Mouse (Mus musculus): ENCODE data around the gene Srpk2. TPM values are rescaled to one million over a fixed set of nuclear protein-coding genes. Genes with fewer than 3 reads are reported as not detected.
A peak's percentile ranks its signal among the peaks of the same experiment; 100 is the strongest.
"Not testable (repeated sequence)": the region's sequence is repeated elsewhere in the genome, so short reads cannot be mapped to it uniquely, and the experiment has no call there.

Gene Srpk2
- polyA plus RNA-seq (2011; ENCODE audit: insufficient read depth, insufficient read length, low replicate concordance, missing spikeins) = 8.9 and 22.8 TPM in 2 replicates

DNA sequence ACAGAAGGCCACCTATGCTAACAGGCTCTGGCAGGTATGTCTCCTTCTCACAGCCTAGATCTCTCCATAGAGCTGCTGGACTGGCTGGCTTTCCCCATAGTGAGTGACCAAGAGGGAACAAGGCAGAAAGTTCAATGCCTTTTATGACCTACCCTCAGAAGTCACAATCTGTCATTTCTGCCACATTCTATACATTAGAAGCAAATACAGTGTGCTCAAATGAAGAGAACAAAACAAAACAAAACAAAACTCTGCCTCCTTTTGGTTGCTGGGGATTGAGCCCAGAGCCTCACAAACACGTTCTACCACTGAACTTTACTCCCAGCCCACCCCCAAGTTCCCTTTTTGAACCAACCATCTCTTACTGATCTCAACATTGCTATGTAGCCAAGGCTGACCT, at the start of gene Srpk2:
Srpk2 (minus strand) TSS at position 101 of the 400 bp plus-strand sequence.
- H3K4me3 ChIP-seq (replicated peaks; ENCODE audit: control insufficient read depth, low read depth, low read length) = no peak within 1 kb of the TSS
- H3K4me1 ChIP-seq (ENCODE audit: control insufficient read depth, insufficient read depth, low read length) = no peaks in the 10 kb centered on the region
- H3K27ac ChIP-seq (ENCODE audit: control insufficient read depth, insufficient read depth, low read depth, low read length, poor library complexity) = no peak within 1 kb of the TSS
- no peak for TF ChIP-seq POLR2A (IDR thresholded peaks at IDR 0.05; ENCODE audit: borderline replicate concordance, control insufficient read depth, low read depth, low read length)
- TF ChIP-seq CTCF (IDR thresholded peaks at IDR 0.05; ENCODE audit: control insufficient read depth, insufficient read depth, low read length) = no peak
- 45% methylated on average over 1 of the region's 1 CpGs for WGBS

DNA sequence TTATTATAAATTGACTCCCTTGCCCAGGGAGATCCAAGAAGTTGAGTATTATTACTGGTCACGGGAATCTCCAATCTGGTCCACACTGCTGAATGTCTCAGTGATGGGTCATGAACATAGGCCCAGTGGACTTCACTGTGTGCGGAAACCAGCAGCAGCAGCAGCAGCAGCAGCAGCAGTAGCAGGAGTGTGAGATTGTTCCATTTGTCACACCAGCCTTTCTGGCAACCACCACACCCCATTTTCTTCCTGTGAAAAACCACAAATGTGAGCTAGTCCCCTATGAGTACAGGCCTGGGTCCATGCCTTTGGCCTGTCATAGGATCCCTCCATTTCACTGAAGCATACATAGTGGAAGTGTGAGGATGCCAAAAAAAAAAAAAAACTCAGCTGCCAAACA, 37.5 kb upstream of the Srpk2 start:
- TF ChIP-seq POLR2A (IDR thresholded peaks at IDR 0.05; ENCODE audit: borderline replicate concordance, control insufficient read depth, low read depth, low read length) (no peak), CTCF (IDR thresholded peaks at IDR 0.05; ENCODE audit: control insufficient read depth, insufficient read depth, low read length) (no peak)
- 82% methylated on average over 2 of the region's 2 CpGs for WGBS
- H3K27ac ChIP-seq (ENCODE audit: control insufficient read depth, insufficient read depth, low read depth, low read length, poor library complexity) = no peak overlapping the region
- H3K4me3 ChIP-seq (replicated peaks; ENCODE audit: control insufficient read depth, low read depth, low read length) = no peak overlapping the region
- no peaks in the 10 kb centered on the region; the same call in 1 of the 2 replicates for H3K4me1 ChIP-seq (ENCODE audit: control insufficient read depth, insufficient read depth, low read length)

DNA sequence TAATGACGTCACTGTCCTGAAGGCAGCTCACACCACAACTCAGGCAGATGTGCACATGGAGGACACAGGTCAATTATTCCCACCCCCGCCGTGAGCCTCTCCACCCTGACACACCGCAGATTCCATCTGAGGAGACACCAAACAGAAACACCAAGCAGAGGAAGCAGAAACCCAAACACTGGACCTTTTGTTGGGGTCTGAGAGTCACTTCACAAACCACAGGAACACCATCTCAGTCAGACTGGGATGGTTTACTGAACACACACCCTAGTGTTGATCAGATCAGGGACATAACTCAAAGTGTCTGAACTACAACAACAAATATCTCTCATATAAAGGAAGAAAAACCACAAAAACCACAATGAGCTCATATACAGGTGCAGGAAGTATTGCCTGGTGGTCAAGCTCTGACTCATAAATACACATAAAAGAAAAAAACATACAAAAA, 34.5 kb upstream of the Srpk2 start:
- no peak overlapping the region for H3K27ac ChIP-seq (ENCODE audit: control insufficient read depth, insufficient read depth, low read depth, low read length, poor library complexity)
- no peaks in the 10 kb centered on the region; the same call in 1 of the 2 replicates for H3K4me1 ChIP-seq (ENCODE audit: control insufficient read depth, insufficient read depth, low read length)
- WGBS = 48% methylated on average over 4 of the region's 4 CpGs
- H3K4me3 ChIP-seq (replicated peaks; ENCODE audit: control insufficient read depth, low read depth, low read length) = no peak overlapping the region
- TF ChIP-seq CTCF (IDR thresholded peaks at IDR 0.05; ENCODE audit: control insufficient read depth, insufficient read depth, low read length) = no peak
- TF ChIP-seq POLR2A (IDR thresholded peaks at IDR 0.05; ENCODE audit: borderline replicate concordance, control insufficient read depth, low read depth, low read length) = no peak

DNA sequence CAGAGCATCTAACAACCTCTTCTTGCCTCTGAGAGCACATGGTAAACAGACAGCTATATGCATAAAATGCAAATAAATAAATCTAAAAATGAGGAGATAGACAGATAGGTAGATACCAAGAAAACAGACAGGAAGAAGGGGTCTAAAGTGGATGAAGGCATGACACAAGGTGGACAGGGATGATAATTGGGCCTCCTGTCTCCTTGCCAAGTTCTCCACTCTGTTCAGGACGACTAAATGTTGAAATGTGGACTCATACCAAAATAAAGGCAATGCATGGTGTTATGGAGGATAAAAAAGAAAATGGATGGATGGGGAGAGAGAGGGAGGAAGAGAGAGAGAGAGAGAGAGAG, 33.7 kb upstream of the Srpk2 start:
- no peaks in the 10 kb centered on the region; the same call in 1 of the 2 replicates for H3K4me1 ChIP-seq (ENCODE audit: control insufficient read depth, insufficient read depth, low read length)
- no peak overlapping the region for H3K27ac ChIP-seq (ENCODE audit: control insufficient read depth, insufficient read depth, low read depth, low read length, poor library complexity)
- TF ChIP-seq CTCF (IDR thresholded peaks at IDR 0.05; ENCODE audit: control insufficient read depth, insufficient read depth, low read length) (no peak), POLR2A (IDR thresholded peaks at IDR 0.05; ENCODE audit: borderline replicate concordance, control insufficient read depth, low read depth, low read length) (no peak)
- no peak overlapping the region for H3K4me3 ChIP-seq (replicated peaks; ENCODE audit: control insufficient read depth, low read depth, low read length)
- WGBS = 50% methylated on average over 1 of the region's 1 CpGs

DNA sequence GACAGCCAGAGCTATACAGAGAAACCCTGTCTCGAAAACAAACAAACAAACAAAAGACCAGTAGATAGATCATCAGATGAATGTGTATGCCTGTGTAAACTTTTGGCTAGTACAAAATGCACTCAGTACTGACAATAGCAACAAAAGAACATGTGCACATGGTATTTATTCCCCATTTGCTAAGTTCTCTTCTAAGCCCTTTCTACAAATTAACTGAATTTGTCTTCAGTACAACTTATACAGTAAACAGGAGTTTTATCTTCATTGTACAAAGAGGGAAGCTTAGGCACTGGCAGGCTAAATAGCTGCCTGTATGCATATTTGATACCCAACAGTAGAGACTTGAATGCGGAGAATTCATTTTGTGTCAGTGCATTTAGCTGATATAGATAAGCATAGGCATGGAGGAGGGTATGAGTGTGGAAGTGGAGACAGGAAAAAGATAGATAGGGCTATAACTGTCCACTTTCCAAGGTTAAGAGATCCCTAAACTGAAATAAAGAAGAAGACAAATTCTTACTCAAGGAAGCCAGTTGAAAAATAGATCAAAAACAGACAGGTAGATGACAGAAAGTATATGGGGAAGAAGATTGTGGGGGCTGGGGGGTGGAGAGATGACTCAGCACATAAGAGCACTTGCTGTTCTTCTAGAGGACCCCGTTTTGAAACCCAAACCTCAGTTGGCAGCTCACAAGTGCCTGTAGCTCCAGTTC, 33.2 kb upstream of the Srpk2 start:
- WGBS = 63% methylated on average over 3 of the region's 3 CpGs
- TF ChIP-seq POLR2A (IDR thresholded peaks at IDR 0.05; ENCODE audit: borderline replicate concordance, control insufficient read depth, low read depth, low read length) = no peak
- no peak for TF ChIP-seq CTCF (IDR thresholded peaks at IDR 0.05; ENCODE audit: control insufficient read depth, insufficient read depth, low read length)
- Histone ChIP-seq H3K4me3 (replicated peaks; ENCODE audit: control insufficient read depth, low read depth, low read length) (no peak overlapping the region), H3K27ac (ENCODE audit: control insufficient read depth, insufficient read depth, low read depth, low read length, poor library complexity) (no peak overlapping the region), H3K4me1 (ENCODE audit: control insufficient read depth, insufficient read depth, low read length) (no peaks in the 10 kb centered on the region; the same call in 1 of the 2 replicates)

DNA sequence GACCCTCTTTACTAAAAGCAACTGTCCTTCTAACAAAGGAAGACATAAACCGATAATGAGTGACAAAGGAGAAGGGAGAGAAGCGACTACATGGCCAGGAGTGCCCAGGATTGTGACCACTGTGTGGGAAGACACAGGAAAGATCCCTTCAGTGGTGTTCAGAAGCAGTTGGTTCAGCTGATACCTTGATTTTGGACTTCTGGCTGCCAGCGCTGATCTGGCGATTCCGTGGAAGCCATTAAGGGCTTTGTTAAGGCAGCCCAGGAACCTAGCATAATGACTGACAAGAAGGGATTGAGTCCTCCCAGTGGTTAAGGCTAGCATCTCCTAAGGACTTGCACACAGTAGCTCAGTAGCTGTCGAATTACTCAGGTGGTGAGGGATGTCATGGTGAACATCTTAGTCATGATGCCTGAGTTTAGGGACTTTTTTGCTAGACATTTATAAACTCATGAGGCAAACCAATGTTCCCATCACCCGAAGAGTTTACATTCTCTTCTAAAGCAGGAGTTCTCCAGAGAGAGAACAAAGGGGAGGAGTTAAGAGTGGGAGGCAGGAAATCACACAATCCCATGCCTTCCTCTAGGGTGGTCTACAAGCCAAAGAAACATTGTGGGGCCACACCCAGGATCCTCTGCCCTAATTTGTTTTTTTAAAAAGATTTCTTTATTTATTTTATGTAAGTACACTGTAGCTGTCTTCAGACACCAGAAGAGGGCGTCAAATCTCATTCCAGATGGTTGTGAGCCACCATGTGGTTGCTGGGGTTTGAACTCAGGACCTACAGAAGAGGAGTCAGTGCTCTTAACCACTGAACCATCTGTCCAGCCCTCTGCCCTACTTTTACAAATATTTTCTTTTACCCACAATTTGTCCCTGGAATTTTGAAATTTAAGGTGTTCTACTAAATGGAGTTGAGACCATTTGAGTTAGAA, 29.3 kb upstream of the Srpk2 start:
- Histone ChIP-seq H3K4me3 (replicated peaks; ENCODE audit: control insufficient read depth, low read depth, low read length) (no peak overlapping the region), H3K27ac (ENCODE audit: control insufficient read depth, insufficient read depth, low read depth, low read length, poor library complexity) (no peak overlapping the region), H3K4me1 (ENCODE audit: control insufficient read depth, insufficient read depth, low read length) (no peaks in the 10 kb centered on the region; the same call in 1 of the 2 replicates)
- 83% methylated on average over 8 of the region's 8 CpGs for WGBS
- TF ChIP-seq CTCF (IDR thresholded peaks at IDR 0.05; ENCODE audit: control insufficient read depth, insufficient read depth, low read length) (no peak), POLR2A (IDR thresholded peaks at IDR 0.05; ENCODE audit: borderline replicate concordance, control insufficient read depth, low read depth, low read length) (no peak)

DNA sequence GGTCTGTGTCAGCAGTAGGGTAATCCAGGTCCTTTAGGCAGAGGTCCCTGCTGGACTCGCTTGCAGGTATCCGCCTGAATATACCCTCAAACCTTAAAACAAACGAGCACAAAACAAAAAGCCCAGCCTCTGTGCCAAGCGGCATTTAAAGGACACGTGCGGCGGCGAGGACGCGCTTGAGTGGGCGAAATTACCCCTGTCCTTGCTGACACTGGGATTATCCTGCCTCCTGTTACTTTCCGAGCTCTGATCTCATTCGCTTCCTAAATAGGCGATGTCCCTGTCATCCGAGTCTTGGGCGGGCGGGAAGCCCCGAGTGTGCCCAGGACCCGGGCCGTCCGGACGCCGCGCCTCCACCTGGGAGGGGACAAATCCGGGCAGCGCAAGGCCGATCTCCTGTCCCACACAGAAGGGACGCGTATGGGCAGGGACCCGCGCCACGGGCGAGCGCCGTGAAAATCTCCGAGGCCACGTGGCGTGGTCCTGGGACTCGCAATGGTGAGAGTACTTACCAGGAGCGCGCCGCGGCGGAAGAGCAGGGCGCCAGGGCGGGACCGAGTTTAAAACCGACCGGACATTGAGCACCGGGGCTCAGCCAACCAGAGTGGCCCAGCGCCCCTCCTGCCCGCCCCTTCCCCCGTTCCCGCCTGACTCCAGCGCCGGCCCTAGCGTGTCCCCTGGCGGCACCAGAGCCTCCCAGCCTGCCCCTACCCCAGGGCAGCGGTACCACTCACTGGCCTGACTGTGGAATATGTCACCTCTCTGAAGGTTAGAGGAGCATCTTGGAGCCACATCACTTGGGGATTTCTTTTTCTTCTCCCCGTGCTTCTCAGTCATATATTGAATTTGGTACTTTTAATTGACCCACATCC, 27.9 kb upstream of the Srpk2 start:
- H3K27ac ChIP-seq (ENCODE audit: control insufficient read depth, insufficient read depth, low read depth, low read length, poor library complexity) = peak overlapping the region; percentile 29; the same call in 1 of the 2 replicates
- TF ChIP-seq CTCF (IDR thresholded peaks at IDR 0.05; ENCODE audit: control insufficient read depth, insufficient read depth, low read length) (no peak), POLR2A (IDR thresholded peaks at IDR 0.05; ENCODE audit: borderline replicate concordance, control insufficient read depth, low read depth, low read length) (peak; percentile 29; the same call in 1 of the 2 replicates)
- no peaks in the 10 kb centered on the region for H3K4me1 ChIP-seq (ENCODE audit: control insufficient read depth, insufficient read depth, low read length)
- peak overlapping the region; percentile 88 for H3K4me3 ChIP-seq (replicated peaks; ENCODE audit: control insufficient read depth, low read depth, low read length)
- 5% methylated on average over 59 of the region's 60 CpGs for WGBS

DNA sequence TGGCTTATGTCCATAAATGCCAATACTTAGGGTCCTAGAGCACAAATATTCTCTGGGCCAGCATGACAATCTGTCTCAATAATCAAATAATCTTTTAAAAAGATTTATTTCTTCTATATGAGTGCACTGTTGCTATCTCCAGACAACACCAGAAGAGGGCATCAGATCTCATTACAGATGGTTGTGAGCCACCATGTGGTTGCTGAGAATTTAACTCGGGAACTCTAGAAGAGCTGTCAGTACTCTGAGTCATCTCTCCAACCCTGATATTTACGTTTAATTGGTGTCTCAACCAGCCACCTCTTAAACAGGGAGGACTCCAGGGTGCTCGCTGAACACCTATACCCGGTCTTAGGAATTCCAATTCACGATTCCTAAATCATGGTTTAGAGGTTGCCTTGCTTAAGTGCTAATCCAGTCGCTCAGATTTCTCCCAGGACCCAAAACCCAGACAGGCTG, 27.3 kb upstream of the Srpk2 start:
- not testable (repeated sequence) for H3K4me1 ChIP-seq (ENCODE audit: control insufficient read depth, insufficient read depth, low read length); H3K27ac ChIP-seq (ENCODE audit: control insufficient read depth, insufficient read depth, low read depth, low read length, poor library complexity)
- H3K4me3 ChIP-seq (replicated peaks; ENCODE audit: control insufficient read depth, low read depth, low read length) = peak overlapping the region; percentile 14
- 36% methylated on average over 6 of the region's 6 CpGs for WGBS
